Mouse (Mus musculus): ENCODE data around the gene Tmem50a.

Tmem50a gene

DNA sequence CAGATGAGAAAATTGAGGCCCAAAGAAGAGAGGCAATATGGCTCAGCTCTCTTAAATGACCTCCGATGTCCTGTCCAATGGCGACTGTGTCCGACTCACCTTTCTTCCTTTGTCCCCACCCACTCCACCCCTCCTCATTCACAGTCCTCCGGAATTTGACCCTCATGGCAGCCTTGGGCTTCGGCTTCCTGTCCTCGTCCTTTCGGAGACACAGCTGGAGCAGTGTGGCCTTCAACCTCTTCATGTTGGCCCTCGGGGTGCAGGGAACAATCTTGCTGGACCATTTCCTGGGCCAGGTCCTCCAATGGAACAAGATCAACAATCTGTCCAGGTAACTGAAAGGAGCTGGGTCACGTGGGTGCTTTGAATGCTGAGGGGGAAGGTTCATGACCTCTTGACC lies 38.7 kb downstream of the Tmem50a start:
- DNase-seq (ENCODE audit: low spot score), result no peak

GRCm38 (mm10) chr4:134871950-134872349 lies 42.9 kb downstream of the Tmem50a start:
- DNase-seq (ENCODE audit: low spot score), result no peak

- DNase-seq (ENCODE audit: low spot score), result no peak
Observed at GRCm38 (mm10) chr4:134871477-134871876, 43.3 kb downstream of the Tmem50a start.

GRCm38 (mm10) chr4:134869815-134870375 lies 44.9 kb downstream of the Tmem50a start:
- no peak for DNase-seq (ENCODE audit: low spot score)

GRCm38 (mm10) chr4:134869068-134869730 lies 45.6 kb downstream of the Tmem50a start:
- no peak for DNase-seq (ENCODE audit: low spot score)

DNA sequence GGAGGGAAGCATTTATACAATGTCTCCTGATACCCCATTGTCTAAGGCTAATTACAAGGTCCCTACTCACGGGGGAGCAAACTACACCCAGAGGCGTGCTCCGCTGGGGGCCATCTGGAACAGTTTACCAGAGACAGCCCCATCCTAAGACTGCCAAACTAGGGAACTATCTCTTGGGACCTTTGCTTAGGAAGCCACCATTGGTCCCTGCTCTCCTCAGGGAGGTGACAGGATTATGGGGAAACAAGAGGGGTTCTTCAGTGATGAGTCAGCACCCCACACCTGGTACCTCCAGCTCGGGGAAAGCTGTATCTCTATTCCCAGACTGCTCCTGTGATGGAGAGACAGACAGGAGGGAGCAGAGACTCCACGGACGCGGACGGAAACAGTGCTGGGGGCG lies 46.3 kb downstream of the Tmem50a start:
- no peak for DNase-seq (ENCODE audit: low spot score)

DNA sequence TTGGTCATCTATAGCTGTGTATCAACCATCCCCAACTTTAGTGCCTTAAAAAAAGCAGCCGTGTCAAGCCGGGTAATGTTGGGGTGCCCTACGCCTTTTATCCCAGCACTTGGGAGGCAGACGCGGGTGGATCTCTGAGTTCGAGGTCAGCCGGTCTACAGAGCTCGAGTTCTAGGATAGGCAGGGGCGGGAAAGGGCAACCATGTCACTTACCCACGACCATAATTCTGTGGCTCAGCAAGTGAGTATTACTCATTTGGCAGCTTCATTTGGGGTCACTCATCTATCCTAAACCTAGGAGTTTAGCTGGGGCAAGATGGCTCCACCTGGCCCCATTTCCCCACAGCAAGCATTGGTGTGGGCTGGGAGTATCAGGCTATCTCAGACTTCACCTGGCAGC lies 46.8 kb downstream of the Tmem50a start:
- DNase-seq (ENCODE audit: low spot score), result no peak

DNA sequence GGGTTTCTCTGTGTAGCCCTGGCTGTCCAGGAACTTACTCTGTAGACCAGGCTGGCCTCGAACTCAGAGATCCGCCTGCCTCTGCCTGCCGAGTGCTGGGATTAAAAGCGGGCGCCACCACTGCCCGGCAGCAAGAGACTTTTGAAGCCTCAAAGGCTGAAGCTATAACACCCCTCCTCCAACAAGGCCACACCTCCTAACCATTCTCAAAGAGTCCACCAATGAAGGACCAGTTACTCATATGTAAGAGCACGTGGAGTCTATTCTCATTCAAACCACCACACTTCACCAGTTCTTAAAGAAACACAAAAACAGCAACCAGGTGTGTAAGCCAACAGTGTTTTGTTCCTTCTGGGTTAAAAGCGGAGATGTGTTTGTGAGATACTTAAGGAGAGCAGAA lies 47.2 kb downstream of the Tmem50a start:
- no peak for DNase-seq (ENCODE audit: low spot score)

- no peak for DNase-seq (ENCODE audit: low spot score)
Observed at GRCm38 (mm10) chr4:134867213-134867612, 47.6 kb downstream of the Tmem50a start.

GRCm38 (mm10) chr4:134865789-134866188 lies 49.0 kb downstream of the Tmem50a start:
- no peak for DNase-seq (ENCODE audit: low spot score)

DNA sequence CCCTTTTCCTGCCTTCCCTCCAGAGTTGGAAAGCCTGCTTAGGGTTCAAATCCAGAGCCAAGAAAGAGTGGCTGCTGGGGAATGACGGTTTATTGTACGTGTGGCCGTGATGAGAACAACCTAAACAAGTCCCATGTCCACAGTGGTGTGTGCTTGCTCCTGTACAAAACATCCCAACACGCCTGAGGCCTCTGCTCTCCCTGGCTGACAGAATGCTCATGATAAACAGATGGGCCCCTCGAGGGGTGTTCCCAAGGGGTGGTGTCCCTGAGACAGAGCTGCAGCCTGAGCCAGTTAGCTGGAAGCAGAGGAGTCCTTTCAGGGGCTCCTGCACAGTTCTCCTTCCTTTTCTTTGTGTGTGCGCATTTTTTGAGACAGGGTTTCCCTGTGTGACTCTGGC lies 49.5 kb downstream of the Tmem50a start:
- DNase-seq (ENCODE audit: low spot score), result no peak

DNA sequence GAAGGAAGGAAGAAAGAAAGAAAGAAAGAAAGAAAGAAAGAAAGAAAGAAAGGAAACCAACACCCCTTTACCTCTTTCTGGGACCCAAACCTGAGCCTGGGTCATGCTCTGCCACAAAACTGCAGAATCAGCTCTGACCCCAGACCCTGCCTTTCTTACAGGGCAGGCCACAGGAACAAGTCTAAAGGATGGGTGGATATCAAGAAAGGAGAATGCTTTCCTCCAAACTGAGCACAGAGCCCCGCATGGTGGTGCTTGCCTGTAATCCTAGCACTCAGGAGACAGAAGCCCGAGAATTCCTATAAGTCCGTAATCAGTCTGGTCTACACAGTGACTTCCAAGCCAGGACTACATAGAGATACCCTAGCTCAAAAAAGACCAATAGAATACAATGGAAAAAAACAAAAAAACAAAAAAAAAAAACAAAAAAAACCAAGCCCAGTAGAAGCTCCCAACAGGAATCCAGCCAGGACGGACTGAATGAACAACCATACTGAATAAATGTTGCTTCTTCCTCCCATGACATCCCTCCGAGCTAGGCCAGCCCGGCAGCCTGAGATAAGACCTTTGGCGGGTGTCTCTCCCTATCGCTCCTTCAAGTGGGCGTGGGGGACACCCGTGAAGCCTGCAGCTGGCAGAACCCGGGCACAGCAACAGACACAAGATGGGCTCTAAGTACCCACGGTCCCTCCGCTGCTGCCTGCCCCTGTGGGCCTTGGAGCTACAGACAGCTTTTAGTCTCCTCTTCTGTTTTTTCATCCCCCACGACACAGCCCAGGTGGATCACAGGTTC lies 50.7 kb downstream of the Tmem50a start, which contains the start of gene Rhd:
Gene Rhd, plus strand, starts transcription at position 600 of the 793 bp plus-strand sequence.
- DNase-seq (ENCODE audit: low spot score), result no peak

GRCm38 (mm10) chr4:134862996-134863395 lies 51.8 kb downstream of the Tmem50a start:
- no peak for DNase-seq (ENCODE audit: low spot score)

GRCm38 (mm10) chr4:134861884-134862283 lies 52.9 kb downstream of the Tmem50a start:
- DNase-seq (ENCODE audit: low spot score), result no peak

DNA sequence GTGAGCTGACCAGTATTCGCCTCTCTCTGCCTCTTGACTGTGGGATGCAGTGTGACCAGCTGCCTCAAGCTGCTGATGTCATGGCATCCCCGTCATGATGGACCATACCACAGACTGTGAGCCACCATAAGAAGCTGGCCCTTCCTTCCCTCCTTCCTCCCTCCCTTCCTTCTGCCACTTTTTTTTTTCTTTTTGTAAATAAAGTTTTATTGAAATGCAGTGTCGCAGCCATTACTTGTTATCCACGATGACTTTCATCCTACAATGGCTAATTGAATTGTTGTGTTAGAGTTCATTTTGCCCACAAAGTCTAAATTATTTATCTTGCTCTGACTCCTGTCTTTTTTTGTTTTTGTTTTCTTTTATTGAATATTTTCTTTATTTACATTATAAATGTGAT lies 56.3 kb downstream of the Tmem50a start:
- DNase-seq (ENCODE audit: low spot score), result no peak

DNA sequence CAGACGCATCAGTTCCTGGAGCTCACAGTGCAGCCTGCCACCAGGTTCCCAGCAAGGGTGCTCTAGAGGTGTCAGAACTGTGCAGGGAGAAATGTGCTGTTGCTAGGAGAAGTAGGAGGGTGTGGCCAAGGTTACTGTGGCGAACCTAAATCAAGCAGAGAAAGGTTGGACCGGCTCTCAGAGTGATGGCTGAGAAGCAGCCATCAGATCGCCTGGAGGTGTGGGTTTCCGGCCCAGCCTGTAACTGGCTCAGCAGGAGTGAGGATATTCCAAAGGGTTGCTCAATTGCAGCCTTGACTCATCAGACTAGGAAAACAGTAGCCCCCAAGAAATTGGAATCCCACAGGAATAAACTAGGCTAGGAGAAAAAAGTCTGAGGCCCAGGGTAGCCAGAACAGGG lies 58.3 kb downstream of the Tmem50a start:
- no peak for DNase-seq (ENCODE audit: low spot score)

DNA sequence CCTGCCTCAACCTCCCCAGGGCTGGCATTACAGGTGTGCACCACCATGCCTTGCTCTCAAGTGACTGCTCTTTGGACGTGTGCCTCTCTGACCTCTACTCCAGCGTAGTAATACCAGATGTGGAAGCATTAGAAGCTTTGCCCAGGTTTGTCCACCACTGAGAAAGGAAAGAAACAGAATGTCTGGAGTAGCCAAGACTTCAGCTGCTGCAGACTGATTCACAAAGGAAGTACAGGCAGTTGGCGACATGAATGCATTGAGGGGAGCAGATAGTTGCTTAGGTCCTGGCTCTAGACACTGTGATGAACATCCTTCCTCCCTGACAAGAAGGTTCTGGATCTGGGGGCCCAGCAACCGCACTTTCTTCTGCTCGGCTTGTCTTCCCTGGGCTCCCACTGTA lies 58.8 kb downstream of the Tmem50a start:
- no peak for DNase-seq (ENCODE audit: low spot score)

GRCm38 (mm10) chr4:134855371-134855770 lies 59.5 kb downstream of the Tmem50a start:
- no peak for DNase-seq (ENCODE audit: low spot score)

DNA sequence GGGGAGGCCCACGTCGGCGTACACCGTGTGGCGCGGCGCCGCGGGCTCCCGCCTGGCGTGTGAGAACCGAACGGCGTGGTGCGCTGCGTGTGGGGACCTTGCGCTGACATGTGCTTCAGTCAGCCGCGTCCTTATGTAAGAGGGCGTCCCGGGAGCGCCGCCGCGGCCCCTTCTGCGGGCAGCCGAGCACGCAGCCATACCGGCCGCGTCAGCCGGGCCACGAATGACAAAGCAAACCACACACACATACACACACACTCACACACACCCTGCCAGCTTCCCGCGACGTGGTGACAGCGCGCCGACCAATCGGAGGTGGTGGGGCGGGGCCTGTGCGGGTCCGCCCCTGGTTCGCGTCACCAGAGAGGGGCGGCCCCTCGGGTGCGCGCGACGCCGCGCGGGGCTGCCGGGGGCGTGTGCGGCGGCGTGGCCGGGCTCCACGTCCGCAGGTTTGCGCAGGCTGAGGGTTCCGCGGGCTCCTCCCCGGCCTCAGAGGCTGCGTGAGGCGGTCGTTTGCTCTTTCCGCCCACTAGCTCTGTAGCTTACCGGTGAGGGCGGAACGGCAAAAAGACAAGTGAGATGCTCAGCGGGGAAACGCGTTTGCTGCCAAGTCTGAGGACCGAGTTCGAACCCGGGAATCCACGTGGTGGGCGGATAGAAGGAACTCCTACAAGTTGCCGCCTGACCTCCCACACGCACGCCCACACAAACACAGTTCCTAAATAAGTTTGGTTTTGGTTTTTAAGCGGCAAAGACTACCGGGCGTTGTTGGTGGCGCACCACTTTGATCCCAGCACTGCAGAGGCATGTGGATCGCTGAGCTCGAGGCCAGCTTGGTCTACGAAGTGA lies 61.0 kb downstream of the Tmem50a start:
- DNase-seq (ENCODE audit: low spot score), result peak; percentile 93

DNA sequence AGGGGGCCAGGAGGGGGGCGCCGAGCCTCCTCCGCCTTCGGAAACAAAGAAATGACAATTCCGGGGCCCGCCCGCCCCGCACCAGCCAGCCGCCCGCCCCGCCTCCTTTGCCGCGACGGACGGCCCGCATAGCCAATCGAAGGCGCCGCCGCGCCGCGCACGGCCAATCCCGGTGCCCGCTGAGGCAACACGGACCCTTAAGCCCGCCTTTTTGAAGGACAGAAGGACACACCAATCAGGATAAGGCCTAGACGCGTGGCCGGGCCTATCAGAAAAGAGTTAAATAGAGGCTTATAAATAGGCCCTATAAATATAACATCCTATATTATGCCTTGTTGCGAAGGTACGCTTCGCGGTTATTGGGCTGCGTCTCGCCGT lies 61.6 kb downstream of the Tmem50a start, which contains the start of gene Maco1:
Gene Maco1, minus strand, starts transcription at position 87 of the 378 bp plus-strand sequence.
- DNase-seq (ENCODE audit: low spot score), result peak; percentile 99

- DNase-seq (ENCODE audit: low spot score), result peak; percentile 80
Observed at GRCm38 (mm10) chr4:134852438-134853255, 62.2 kb downstream of the Tmem50a start.

Data from testis, postnatal 14 days (tissue).